Mouse (Mus musculus) stomach, postnatal 0 days (tissue): Measurements from ENCODE around the gene Cacna1h. TPM values are rescaled to one million over a fixed set of nuclear protein-coding genes. Genes with fewer than 3 reads are reported as not detected.

Source experiments
- ATAC-seq: fragments of 200-750 bp; cut with Nextera tagmentation; 2 replicates; pipeline ENCODE4 v1.8.0; 2017; ENCODE audit not compliant: low FRiP score, low TSS enrichment
- DNase-seq: peaks from one replicate; pipeline ENCODE4 v3.0.0-alpha.2; 2016; ENCODE audit warnings: low spot score
- H3K27ac ChIP-seq: fragments of 300-500 bp; sonication (generic); replicated peaks from 2 replicates; pipeline ENCODE4 v1.5.1; 2014; ENCODE audit warnings: mild to moderate bottlenecking, control low read depth
- H3K27me3 ChIP-seq: fragments of 300-500 bp; sonication (generic); 2 replicates; pipeline ENCODE4 v1.6.1; 2014; ENCODE audit warnings: low read length; ENCODE audit not compliant: control insufficient read depth, insufficient read depth
- H3K36me3 ChIP-seq: fragments of 300-500 bp; sonication (generic); 2 replicates; pipeline ENCODE4 v1.6.1; 2014; ENCODE audit warnings: low read length, mixed read lengths; ENCODE audit not compliant: control insufficient read depth, insufficient read depth
- H3K4me1 ChIP-seq: fragments of 300-500 bp; sonication (generic); replicated peaks from 2 replicates; pipeline ENCODE4 v1.6.1; 2014; ENCODE audit warnings: antibody characterized with exemption; ENCODE audit not compliant: control insufficient read depth, insufficient read depth
- H3K4me2 ChIP-seq: fragments of 300-500 bp; sonication (generic); replicated peaks from 2 replicates; pipeline ENCODE4 v1.6.1; 2014; ENCODE audit warnings: low read depth, mild to moderate bottlenecking, control low read depth, moderate library complexity
- H3K4me3 ChIP-seq: fragments of 300-500 bp; sonication (generic); 2 replicates; pipeline ENCODE4 v1.5.1; 2014; ENCODE audit warnings: low read depth, low read length, control low read depth
- H3K9ac ChIP-seq: fragments of 300-500 bp; sonication (generic); 2 replicates; pipeline ENCODE4 v1.6.1; 2014; ENCODE audit warnings: mild to moderate bottlenecking, low read length, control low read depth, mixed read lengths
- H3K9me3 ChIP-seq: fragments of 300-500 bp; sonication (generic); 2 replicates; pipeline ENCODE4 v1.6.1; 2016; ENCODE audit warnings: low read length; ENCODE audit not compliant: control insufficient read depth
- CTCF ChIP-seq: IDR thresholded peaks from 2 replicates; pipeline ENCODE4 v1.5.1; 2016; ENCODE audit warnings: antibody characterized with exemption, low read depth, mild to moderate bottlenecking, moderate library complexity
- EP300 ChIP-seq: optimal IDR thresholded peaks from 2 replicates; pipeline ENCODE3; 2016; ENCODE audit warnings: antibody characterized with exemption
- WGBS: fragments of 180-500 bp; shearing (Covaris S2); extraction: QIAGEN DNeasy Blood & Tissue Kit; methylation state at CpG from one replicate; pipeline ENCODE4 v1.1.7; 2014; 5-methylcytosine and 5-hydroxymethylcytosine counted together
- polyA plus RNA-seq: library from polyadenylated mRNA; unstranded; fragments of >200 nt; fragmentation: Nextera tagmentation; extraction: Ambion mirVana; gene quantifications from 2 replicates; pipeline ENCODE4 v1.2.1, GENCODE M21; 2015

Gene Cacna1h
- polyA plus RNA-seq, 1 experiment from 2014 or later: 1.5 TPM

GRCm38 (mm10) chr17:25427441-25427840, 6.1 kb downstream of the Cacna1h start:
- H3K36me3 ChIP-seq: no peaks in the 10 kb centered on the region
- H3K27ac ChIP-seq: no peak overlapping the region
- no peak overlapping the region for H3K4me2 ChIP-seq
- H3K4me3 ChIP-seq: no peak overlapping the region
- peak; percentile 45; the same call in 1 of the 2 replicates for ATAC-seq
- H3K9ac ChIP-seq: no peak overlapping the region
- DNase-seq: peak; percentile 52
- 36% methylated on average over 9 of the region's 10 CpGs for WGBS
- no peaks in the 10 kb centered on the region; the same call in 1 of the 2 replicates for H3K27me3 ChIP-seq
- TF ChIP-seq CTCF: no peak
- no peak for TF ChIP-seq EP300
- H3K9me3 ChIP-seq: no peaks in the 10 kb centered on the region
- peaks cover 8% of the 10 kb centered on the region; the same call in 1 of the 2 replicates for H3K4me1 ChIP-seq

GRCm38 (mm10) chr17:25425996-25426395, 7.6 kb downstream of the Cacna1h start:
- 53% methylated on average over 2 of the region's 2 CpGs for WGBS
- no peak for ATAC-seq

GRCm38 (mm10) chr17:25424526-25425080, 9.0 kb downstream of the Cacna1h start:
- Histone ChIP-seq H3K4me1 (0 out of 2 replicates have a peak, but pooled peaks cover 6% of the 10 kb centered on the region), H3K4me2 (no peak overlapping the region), H3K9me3 (no peaks in the 10 kb centered on the region), H3K27ac (no peak overlapping the region), H3K27me3 (no peaks in the 10 kb centered on the region), H3K4me3 (no peak overlapping the region), H3K36me3 (no peaks in the 10 kb centered on the region), H3K9ac (no peak overlapping the region)
- TF ChIP-seq EP300 (no peak), CTCF (no peak)
- DNase-seq (no peak), ATAC-seq (no peak)
- WGBS: 68% methylated on average over 8 of the region's 8 CpGs

More at GRCm38 (mm10) chr17:25425996-25426395, 7.6 kb downstream of the Cacna1h start:
- Histone ChIP-seq H3K4me3 (no peak overlapping the region), H3K9me3 (no peaks in the 10 kb centered on the region), H3K4me2 (no peak overlapping the region), H3K27me3 (no peaks in the 10 kb centered on the region), H3K9ac (no peak overlapping the region), H3K36me3 (no peaks in the 10 kb centered on the region), H3K27ac (no peak overlapping the region), H3K4me1 (peaks cover 6% of the 10 kb centered on the region; the same call in 1 of the 2 replicates)
- no peak for DNase-seq
- TF ChIP-seq CTCF (no peak), EP300 (no peak)

GRCm38 (mm10) chr17:25420998-25421397, 12.6 kb downstream of the Cacna1h start:
- 84% methylated on average over 3 of the region's 3 CpGs for WGBS
- Histone ChIP-seq H3K4me2 (no peak overlapping the region), H3K27ac (no peak overlapping the region), H3K4me1 (peaks cover 4% of the 10 kb centered on the region; the same call in 1 of the 2 replicates), H3K4me3 (no peak overlapping the region), H3K9ac (no peak overlapping the region), H3K36me3 (no peaks in the 10 kb centered on the region), H3K9me3 (no peaks in the 10 kb centered on the region), H3K27me3 (no peaks in the 10 kb centered on the region)
- TF ChIP-seq EP300 (no peak), CTCF (no peak)
- DNase-seq (no peak), ATAC-seq (no peak)

- WGBS: 33% methylated on average over 9 of the region's 9 CpGs
- Histone ChIP-seq H3K27me3 (no peaks in the 10 kb centered on the region), H3K4me2 (no peak overlapping the region), H3K36me3 (no peaks in the 10 kb centered on the region), H3K27ac (no peak overlapping the region), H3K4me3 (no peak overlapping the region), H3K4me1 (peaks cover 3% of the 10 kb centered on the region; the same call in 1 of the 2 replicates), H3K9me3 (no peaks in the 10 kb centered on the region), H3K9ac (no peak overlapping the region)
- ATAC-seq (no peak), DNase-seq (no peak)
- TF ChIP-seq CTCF: no peak
- TF ChIP-seq EP300: no peak
Observed at GRCm38 (mm10) chr17:25418926-25419325, 14.7 kb downstream of the Cacna1h start.

- Histone ChIP-seq H3K4me1 (peaks cover 3% of the 10 kb centered on the region; the same call in 1 of the 2 replicates), H3K9ac (no peak overlapping the region)
- ATAC-seq: no peak
Observed at GRCm38 (mm10) chr17:25417990-25418389, 15.6 kb downstream of the Cacna1h start.

More at GRCm38 (mm10) chr17:25417990-25418389, 15.6 kb downstream of the Cacna1h start:
- Histone ChIP-seq H3K4me2 (no peak overlapping the region), H3K9me3 (no peaks in the 10 kb centered on the region), H3K27ac (no peak overlapping the region), H3K36me3 (no peaks in the 10 kb centered on the region), H3K27me3 (no peaks in the 10 kb centered on the region), H3K4me3 (no peak overlapping the region)
- WGBS: 62% methylated on average over 6 of the region's 6 CpGs
- no peak for DNase-seq
- no peak for TF ChIP-seq EP300
- TF ChIP-seq CTCF: no peak
